Mouse (Mus musculus): ENCODE results near the gene Mapk8.

- TF ChIP-seq CTCF (IDR thresholded peaks at IDR 0.05; ENCODE audit: control insufficient read depth, insufficient read depth, low read length): no peak
- TF ChIP-seq POLR2A (IDR thresholded peaks at IDR 0.05; ENCODE audit: borderline replicate concordance, control insufficient read depth, low read depth, low read length): no peak
Observed at GRCm38 (mm10) chr14:33370056-33370455, 76.9 kb downstream of the Mapk8 start.
